Mouse (Mus musculus): ENCODE results near the gene Nabp2. TPM values are rescaled to one million over a fixed set of nuclear protein-coding genes. Genes with fewer than 3 reads are reported as not detected.
A peak's percentile ranks its signal among the peaks of the same experiment; 100 is the strongest.

Gene Nabp2
- 10 to 100 TPM; 69.5 to 72.7 TPM for total RNA-seq (2021)
- long read RNA-seq, experiment 1, transcript Nabp2-201 (7 exons, 1,130 nt): major isoform, 54 of 63 reads
- long read RNA-seq, experiment 1, partial matches to known transcripts: 0 of 63 reads
- long read RNA-seq, experiment 1, other reads (novel, unspliced or antisense): 7 of 63 reads
- long read RNA-seq, experiment 2, transcript Nabp2-201 (7 exons, 1,130 nt): major isoform, 42 of 68 reads
- long read RNA-seq, experiment 2, transcript Nabp2-202 (6 exons, 1,371 nt): minor isoform, 7 of 68 reads
- long read RNA-seq, experiment 2, partial matches to known transcripts: 2 of 68 reads
- long read RNA-seq, experiment 2, other reads (novel, unspliced or antisense): 14 of 68 reads

- DNase-seq (ENCODE audit: low spot score in 2 of 2): peak; percentile 92 to 96
These were observed at the start of gene Nabp2, which contains the start of gene Rnf41 for GRCm38 (mm10) chr10:128411211-128412054. Nabp2 (minus strand) TSS chr10:128411492. Rnf41 (plus strand) TSS chr10:128411657.

GRCm38 (mm10) chr10:128460270-128460630 is 49.0 kb upstream of the Nabp2 start:
- DNase-seq (ENCODE audit: low spot score in 2 of 2): no peak

- DNase-seq (ENCODE audit: low spot score in 2 of 2): no peak
These were observed 48.3 kb upstream of the Nabp2 start for GRCm38 (mm10) chr10:128459409-128460269.

DNA sequence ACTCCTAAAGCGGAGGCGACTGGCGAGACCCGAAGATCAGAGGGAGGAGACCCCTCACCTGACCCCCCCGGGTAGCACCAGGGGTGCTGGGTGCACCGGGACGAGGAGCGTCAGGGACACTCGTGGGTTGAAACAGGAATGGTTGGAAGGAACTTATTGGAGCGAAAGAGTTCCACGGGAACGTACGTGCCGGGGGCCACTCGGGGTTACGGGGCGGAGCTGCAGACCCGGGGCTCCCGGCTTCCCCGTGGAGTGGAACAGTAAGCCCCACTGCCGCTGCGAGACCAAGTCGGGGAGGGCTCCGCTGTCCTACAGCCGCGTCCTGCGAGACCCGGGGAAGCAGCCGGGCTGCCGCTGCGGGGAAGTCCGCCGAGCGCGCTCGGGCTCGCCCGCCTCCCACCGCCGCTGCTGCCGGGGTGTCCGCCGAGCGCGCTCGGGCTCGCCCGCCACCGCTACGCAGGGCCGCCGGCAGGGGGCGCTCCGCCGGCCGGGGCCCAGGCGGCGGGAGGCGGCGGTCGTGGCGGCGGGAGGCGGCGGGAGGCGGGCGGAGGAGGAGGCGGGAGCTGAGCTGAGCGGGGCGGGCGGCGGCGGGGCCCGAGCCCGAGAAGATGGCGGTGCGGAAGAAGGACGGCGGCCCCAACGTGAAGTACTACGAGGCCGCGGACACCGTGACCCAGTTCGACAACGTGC is 47.6 kb upstream of the Nabp2 start, which contains the start of gene Smarcc2:
Smarcc2 (plus strand) TSS at position 530 of the 690 bp plus-strand sequence.
- peak; percentile 67 to 73 for DNase-seq (ENCODE audit: low spot score in 2 of 2)

DNA sequence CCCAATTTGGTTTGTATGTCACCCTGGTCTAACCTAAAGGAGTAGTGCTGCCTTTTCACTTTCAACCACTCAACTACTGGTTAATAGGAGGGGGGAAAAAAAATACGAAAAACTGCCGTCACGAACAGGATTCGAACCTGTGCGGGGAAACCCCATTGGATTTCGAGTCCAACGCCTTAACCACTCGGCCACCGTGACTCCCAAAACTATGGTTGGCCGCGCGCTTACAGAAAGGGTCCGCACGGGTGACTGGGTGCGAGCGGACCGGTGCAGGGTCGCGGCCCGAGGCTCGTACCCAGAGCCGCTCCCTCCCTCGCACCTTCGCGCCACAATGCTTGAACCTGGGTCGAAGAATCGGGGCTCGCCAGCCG is 47.0 kb upstream of the Nabp2 start:
- peak; percentile 91 to 94 for DNase-seq (ENCODE audit: low spot score in 2 of 2)

- DNase-seq (ENCODE audit: low spot score in 2 of 2): no peak
These were observed 46.4 kb upstream of the Nabp2 start for GRCm38 (mm10) chr10:128457676-128458075.

DNA sequence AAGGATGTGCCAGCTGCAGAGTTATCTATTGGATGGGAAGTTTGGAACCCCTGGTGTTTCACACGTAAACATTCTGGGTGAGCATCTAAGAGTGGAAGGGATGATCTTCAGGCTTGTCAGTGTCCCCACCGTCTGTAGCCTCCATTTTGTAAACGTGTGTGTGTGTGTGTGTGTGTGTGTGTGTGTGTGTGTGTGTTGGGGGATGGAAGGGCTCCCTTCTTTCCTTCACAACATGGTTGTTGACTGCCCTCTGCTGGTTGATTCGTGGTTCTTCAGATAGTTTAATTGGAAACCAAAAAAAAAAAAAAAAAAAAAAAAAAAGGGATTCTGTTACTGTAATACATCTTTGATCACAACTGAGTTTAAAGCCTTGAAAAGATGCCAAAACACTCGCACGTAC is 44.0 kb upstream of the Nabp2 start:
- peak in 1 of 2 experiments; percentile 62 for DNase-seq (ENCODE audit: low spot score in 2 of 2)

- no peak for DNase-seq (ENCODE audit: low spot score in 2 of 2)
These were observed 43.2 kb upstream of the Nabp2 start for GRCm38 (mm10) chr10:128454471-128454870.

GRCm38 (mm10) chr10:128451014-128451413 is 39.7 kb upstream of the Nabp2 start:
- no peak for DNase-seq (ENCODE audit: low spot score in 2 of 2)

GRCm38 (mm10) chr10:128445407-128445806 is 34.1 kb upstream of the Nabp2 start:
- no peak for DNase-seq (ENCODE audit: low spot score in 2 of 2)

DNA sequence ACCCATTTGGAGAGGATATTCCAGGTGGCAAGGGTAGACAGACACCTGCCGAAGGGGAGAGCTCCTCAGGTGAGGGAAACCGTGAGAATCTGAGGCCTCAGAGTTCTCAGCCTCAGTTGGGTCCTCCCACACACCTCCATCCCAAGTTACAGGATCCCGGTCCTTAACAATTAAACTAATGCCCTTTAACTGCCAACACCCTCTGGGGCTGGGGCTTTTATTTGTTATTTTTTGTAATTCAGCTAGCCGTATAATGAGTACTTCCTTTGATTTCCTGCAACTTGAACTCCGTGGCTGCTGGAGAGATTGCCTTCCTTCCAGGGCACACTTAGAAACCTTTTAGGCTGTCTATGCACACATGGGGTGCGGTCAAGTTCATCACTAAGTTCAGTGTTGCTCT is 33.1 kb upstream of the Nabp2 start:
- DNase-seq (ENCODE audit: low spot score in 2 of 2): no peak

GRCm38 (mm10) chr10:128442718-128443117 is 31.4 kb upstream of the Nabp2 start:
- no peak for DNase-seq (ENCODE audit: low spot score in 2 of 2)

DNA sequence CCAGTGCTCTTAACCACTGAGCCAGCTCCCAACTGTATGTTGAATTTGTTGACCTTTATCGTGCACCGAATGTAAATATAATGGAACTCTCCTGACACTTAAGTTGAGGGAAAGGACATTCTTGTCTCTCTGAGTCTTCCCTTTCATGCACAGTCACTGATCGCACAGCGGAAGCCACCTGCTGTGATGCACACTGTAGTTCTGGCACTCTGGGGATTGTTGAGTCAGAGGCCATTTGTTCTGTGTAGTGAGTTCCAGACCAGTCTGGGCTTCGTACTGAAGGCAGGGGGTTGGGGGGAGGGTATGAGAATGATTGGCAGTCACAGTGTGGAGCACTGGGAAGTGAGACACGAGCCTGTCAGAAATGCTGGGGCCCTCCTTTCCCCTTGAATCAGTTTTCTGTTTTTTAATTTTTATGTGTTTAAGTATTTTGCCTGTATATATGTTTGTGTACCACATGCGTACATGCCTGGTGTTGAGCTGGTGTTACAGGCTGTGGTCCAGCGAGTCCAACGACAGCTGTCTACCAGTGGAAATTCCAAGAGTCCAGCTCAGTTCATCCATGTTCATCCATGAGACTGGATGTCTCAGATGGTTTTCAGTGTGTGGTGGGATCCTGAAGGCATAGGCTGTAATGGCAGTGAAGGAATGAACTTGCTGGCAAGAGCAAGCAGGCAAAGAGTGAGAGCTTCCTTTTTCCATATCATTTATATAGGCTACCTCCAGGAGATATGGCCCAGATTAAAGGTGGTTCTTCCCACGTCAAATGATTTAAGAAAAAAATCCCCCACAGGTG is 30.2 kb upstream of the Nabp2 start:
- no peak for DNase-seq (ENCODE audit: low spot score in 2 of 2)

GRCm38 (mm10) chr10:128440407-128440806 is 29.1 kb upstream of the Nabp2 start:
- no peak for DNase-seq (ENCODE audit: low spot score in 2 of 2)

DNA sequence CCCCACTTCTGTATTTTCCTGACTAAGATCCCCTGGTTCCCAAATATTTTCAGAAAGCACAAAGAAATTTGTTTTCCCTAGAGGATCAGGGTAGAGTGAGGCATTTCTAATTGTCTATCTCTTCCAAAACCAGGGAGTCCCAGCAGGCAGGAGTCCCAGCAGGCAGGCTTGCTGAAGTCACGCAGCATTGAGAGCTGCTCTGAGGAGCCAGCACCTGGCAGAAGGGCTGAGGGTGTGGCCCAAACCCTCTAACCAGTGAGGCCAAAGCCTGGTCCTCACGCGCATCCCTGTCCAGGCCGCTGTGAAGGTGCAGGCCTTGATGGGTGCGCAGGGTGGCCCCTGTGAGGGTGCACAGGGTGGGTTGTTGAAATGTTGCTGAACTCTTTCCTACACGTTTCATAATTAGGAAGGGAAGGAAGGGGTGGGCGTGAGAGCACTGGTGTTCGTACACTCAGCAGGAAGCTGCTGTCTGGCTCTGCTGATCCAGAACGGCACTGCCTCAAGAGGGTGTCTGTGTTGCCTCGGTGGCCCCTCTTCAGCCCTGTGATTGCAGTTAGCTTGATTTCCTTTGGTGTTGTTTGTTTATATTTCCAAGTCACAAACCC is 27.5 kb upstream of the Nabp2 start:
- no peak for DNase-seq (ENCODE audit: low spot score in 2 of 2)

DNA sequence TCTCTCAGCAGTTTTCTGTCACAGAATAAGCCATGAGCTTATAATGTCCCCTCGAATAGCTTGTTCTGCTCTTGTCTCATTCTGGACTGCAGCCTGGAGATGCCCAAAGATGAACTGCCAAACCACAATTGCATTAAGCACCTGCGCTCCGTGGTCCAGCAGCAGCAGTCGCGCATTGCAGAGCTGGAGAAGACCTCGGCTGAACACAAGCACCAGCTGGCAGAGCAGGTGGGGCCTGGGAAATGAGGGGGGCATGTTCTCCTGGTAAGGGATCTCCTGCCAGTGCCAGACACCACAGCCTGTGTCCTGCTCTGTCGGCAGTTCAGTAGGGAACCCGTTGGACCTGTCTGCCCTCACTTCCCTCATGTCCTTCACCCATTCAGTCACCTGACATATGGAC is 25.1 kb upstream of the Nabp2 start:
- no peak for DNase-seq (ENCODE audit: low spot score in 2 of 2)

DNA sequence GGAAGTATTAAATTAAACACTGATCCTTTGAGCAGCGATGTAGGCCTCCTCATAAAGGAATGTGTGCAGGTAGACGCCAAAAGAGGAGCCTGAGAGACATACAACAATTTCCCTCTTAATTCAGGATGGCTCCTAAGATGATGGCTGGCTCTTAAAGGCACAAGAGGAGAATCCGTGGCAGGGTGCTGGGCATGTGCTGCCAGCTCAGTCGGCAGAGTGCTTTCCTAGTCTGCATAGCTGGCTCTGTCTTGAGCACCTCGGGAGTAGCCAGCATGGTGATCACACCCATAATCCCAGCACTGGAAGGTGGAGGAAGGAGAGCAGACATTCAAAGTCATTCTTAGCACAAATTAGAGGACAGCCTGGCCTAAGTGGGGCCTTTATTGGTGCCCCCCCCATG is 24.6 kb upstream of the Nabp2 start:
- DNase-seq (ENCODE audit: low spot score in 2 of 2): no peak

DNA sequence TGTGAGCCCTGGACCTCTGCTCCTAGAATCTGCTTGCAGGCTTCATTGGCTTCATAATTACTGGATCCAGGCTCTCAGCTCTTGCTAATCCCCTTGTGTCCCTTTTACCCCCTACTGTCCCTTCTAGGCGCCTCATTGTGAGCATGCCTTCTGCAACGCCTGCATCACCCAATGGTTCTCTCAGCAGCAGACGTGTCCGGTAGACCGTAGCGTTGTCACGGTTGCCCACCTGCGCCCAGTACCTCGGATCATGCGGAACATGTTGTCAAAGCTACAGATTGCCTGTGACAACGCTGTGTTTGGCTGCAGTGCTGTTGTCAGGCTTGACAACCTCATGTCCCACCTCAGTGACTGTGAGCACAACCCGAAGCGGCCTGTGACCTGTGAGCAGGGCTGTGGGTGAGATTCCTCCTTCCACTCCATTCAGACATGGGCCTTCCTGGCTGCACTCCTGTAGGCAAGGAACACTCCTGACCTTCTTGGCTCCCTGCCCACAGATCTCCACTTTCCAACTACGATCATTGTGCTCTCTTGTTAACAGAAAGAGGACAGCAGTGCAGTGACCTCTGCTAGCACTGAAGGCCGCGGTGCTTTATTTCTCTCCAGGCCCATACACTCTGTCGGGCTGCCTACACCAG is 24.0 kb upstream of the Nabp2 start:
- peak in 1 of 2 experiments; percentile 49 for DNase-seq (ENCODE audit: low spot score in 2 of 2)

DNA sequence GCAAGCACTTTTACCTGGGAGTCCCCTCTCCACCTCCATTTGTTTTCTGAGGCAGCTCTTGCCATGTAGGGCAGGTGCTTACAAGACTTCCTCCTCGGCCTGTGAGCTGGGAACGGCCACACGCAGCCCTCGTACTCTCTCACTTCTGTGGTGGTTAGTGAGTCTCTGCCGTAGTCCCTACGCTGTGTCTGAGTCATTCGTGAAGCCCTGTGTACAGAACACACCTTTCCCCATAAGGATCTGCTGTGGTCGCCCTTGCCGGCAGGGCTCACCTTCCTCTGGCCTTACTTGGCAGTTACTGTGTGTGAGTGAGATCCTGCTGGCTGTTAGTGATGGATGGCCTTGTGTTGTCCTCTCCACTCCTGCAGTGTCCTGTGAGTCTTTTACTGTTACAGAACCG is 23.4 kb upstream of the Nabp2 start:
- no peak for DNase-seq (ENCODE audit: low spot score in 2 of 2)
